Mouse (Mus musculus): ENCODE measurements around the gene Nqo2.

Nqo2 gene

DNA sequence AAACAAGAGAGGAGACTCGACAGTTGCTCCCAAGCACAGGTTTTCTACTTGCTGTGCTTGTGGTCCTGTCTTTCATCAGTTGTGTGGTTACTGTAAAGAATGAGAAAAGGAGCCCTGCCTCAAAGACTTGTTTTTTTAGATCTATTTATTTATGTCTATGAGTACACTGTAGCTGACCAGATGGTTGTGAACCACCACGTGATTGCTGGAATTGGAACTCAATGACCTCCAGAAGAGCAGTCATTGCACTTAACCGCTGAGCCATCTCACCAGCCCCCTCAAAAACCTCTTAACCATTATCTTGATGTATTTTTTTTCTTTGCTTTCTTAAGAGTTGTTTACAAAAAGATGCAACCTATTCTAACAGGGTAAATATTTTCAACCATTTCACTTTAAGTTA, 70.9 kb downstream of the Nqo2 start:
- CTCF ChIA-PET, result interaction anchor here in 1 of 4 experiments (1.3 kb wide), 1 partner anchor 33 kb away, joined by 3 read pairs; the partner anchor contains the start of genes Ripk1 and Serpinb6a
- POLR2A ChIA-PET, result no interaction called here

- ChIA-PET CTCF (interaction anchor here in 3 of 4 experiments (1.0 to 1.8 kb wide), 8 partner anchors 10 to 117 kb away, joined by 3 to 8 read pairs (median 5); partner anchors contain the start of genes Ripk1 (in 1 of the 3), Serpinb6a (in 1 of the 3) and Tubb2b (in 1 of the 3)), POLR2A (interaction anchor here (0.7 to 3.6 kb wide), 57 partner anchors 8 to 838 kb away, joined by 3 to 57 read pairs (median 4); partner anchors contain the start of genes Ripk1 (in 3 of the 4), Serpinb6a (in 3 of the 4), Psmg4 (in 2 of the 4) and Serpinb6c (in 2 of the 4))
Observed at GRCm38 (mm10) chr13:34036726-34037125, 72.2 kb downstream of the Nqo2 start.

DNA sequence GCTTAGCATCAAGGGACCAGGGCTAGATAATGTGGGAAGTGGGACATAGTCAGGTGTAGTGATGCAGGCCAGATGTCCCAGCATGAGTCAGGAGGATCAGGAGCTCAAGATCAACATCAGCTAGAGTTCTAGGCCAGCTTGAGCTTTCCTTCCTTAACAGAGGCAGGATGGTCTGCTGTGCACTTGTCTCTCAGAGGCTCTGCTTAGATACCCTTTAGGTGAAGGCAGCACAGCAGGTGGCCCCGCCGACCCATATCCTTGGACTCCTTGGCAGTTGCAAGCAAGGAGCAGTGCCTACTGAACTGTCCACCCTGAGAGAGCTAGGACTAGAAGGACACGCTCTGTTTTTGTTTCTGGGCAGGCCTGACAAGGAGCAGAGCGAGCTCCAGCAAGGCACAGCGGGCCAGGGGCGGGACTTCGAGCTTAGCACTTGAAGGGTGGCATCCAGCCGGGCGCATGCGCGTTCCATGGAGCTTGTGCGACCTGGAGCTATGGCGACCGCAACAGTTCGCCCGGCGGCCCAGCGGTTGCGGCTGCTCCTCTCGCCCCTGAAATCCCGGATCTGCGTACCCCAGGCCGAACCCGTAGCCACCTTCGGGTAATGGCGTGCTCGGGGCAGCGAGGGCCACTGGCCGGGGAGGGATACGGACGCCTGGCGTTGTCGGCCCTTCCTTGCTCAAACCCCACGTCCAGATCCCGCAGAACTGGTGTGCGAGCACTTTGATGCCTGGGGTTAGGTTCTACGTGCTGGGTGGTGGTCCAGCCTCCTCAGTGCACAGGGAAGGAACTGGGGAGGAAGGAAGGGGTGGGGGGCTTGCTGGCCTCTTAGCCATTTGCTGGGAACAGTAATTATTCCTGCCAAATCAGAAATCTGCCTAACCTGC, 72.9 kb downstream of the Nqo2 start, which contains the start of gene Bphl:
Gene Bphl (plus strand): TSS at position 426 of the 884 bp plus-strand sequence.
- ChIA-PET CTCF (interaction anchor here (0.6 to 1.8 kb wide), 10 partner anchors 9 to 426 kb away, joined by 3 to 8 read pairs (median 4); partner anchors contain the start of genes Ripk1 (in 2 of the 4), Serpinb6a (in 1 of the 4) and Tubb2b (in 1 of the 4)), POLR2A (interaction anchor here (0.6 to 3.6 kb wide), 62 partner anchors 8 to 837 kb away, joined by 3 to 57 read pairs (median 4); partner anchors contain the start of genes Ripk1 (in 3 of the 4), Serpinb6a (in 3 of the 4), Psmg4 (in 2 of the 4) and Serpinb6c (in 2 of the 4))

GRCm38 (mm10) chr13:34038056-34038432, 73.6 kb downstream of the Nqo2 start:
- ChIA-PET CTCF (interaction anchor here in 1 of 4 experiments (1.0 to 1.8 kb wide), 4 partner anchors 8 to 92 kb away, joined by 5 to 8 read pairs (median 8); partner anchors contain the start of genes Ripk1, Serpinb6a and Tubb2b), POLR2A (interaction anchor here in 3 of 4 experiments (0.6 to 3.6 kb wide), 36 partner anchors 8 to 838 kb away, joined by 3 to 57 read pairs (median 4); partner anchors contain the start of genes Ripk1 (in 3 of the 3), Serpinb6a (in 3 of the 3), Tubb2b (in 3 of the 3) and Psmg4 (in 1 of the 3))
